Mouse (Mus musculus) lung, embryonic 15.5 days (tissue): ENCODE measurements around the gene Psmd9. TPM values are rescaled to one million over a fixed set of nuclear protein-coding genes. Genes with fewer than 3 reads are reported as not detected.

ENCODE experiments used
- ATAC-seq: fragments of 200-750 bp; cut with Nextera tagmentation; 2 replicates; pipeline ENCODE4 v1.8.0; 2017; ENCODE audit warnings: moderate number of reproducible peaks, borderline replicate concordance; ENCODE audit not compliant: low FRiP score, low TSS enrichment; ENCODE audit errors: extremely low read depth
- H3K27ac ChIP-seq: fragments of 300-500 bp; sonication (generic); 2 replicates; pipeline ENCODE4 v1.5.1; 2015; ENCODE audit warnings: moderate library complexity, mild to moderate bottlenecking, inconsistent platforms
- H3K27me3 ChIP-seq: fragments of 300-500 bp; sonication (generic); 2 replicates; pipeline ENCODE4 v1.6.1; 2015; ENCODE audit warnings: inconsistent platforms
- H3K36me3 ChIP-seq: fragments of 300-500 bp; sonication (generic); 2 replicates; pipeline ENCODE4 v1.6.1; 2015; ENCODE audit warnings: inconsistent platforms
- H3K4me1 ChIP-seq: fragments of 300-500 bp; sonication (generic); 2 replicates; pipeline ENCODE4 v1.6.1; 2015; ENCODE audit warnings: inconsistent platforms
- H3K4me2 ChIP-seq: fragments of 300-500 bp; sonication (generic); 2 replicates; pipeline ENCODE4 v1.6.1; 2015; ENCODE audit warnings: inconsistent platforms, mild to moderate bottlenecking, moderate library complexity
- H3K4me3 ChIP-seq: fragments of 300-500 bp; sonication (generic); 2 replicates; pipeline ENCODE4 v1.5.1; 2015; ENCODE audit warnings: mild to moderate bottlenecking, inconsistent platforms
- H3K9ac ChIP-seq: fragments of 300-500 bp; sonication (generic); 2 replicates; pipeline ENCODE4 v1.6.1; 2015; ENCODE audit warnings: inconsistent platforms
- H3K9me3 ChIP-seq: fragments of 300-500 bp; sonication (generic); 2 replicates; pipeline ENCODE4 v1.6.1; 2016; ENCODE audit warnings: inconsistent platforms
- WGBS: fragments of 180-500 bp; shearing (Covaris S2); methylation state at CpG from one replicate; pipeline ENCODE4 v1.1.7; 2015; 5-methylcytosine and 5-hydroxymethylcytosine counted together
- polyA plus RNA-seq: library from polyadenylated mRNA; unstranded; fragments of >200 nt; fragmentation: Nextera tagmentation; extraction: Ambion mirVana; gene quantifications from 2 replicates; pipeline ENCODE4 v1.2.1, GENCODE M21; 2015

Gene Psmd9
- polyA plus RNA-seq, 1 experiment from 2014 or later = 85.3 TPM

GRCm38 (mm10) chr5:123159866-123160265 lies 9.3 kb upstream of the Psmd9 start:
- no peak overlapping the region for H3K4me2 ChIP-seq
- no peak overlapping the region for H3K4me3 ChIP-seq
- H3K9ac ChIP-seq = no peak overlapping the region
- H3K9me3 ChIP-seq = no peaks in the 10 kb centered on the region
- 92% methylated on average over 15 of the region's 15 CpGs for WGBS
- no peak for ATAC-seq
- no peak overlapping the region for H3K27ac ChIP-seq
- H3K36me3 ChIP-seq = peaks cover 89% of the 10 kb centered on the region
- no peaks in the 10 kb centered on the region for H3K4me1 ChIP-seq
- no peaks in the 10 kb centered on the region for H3K27me3 ChIP-seq

GRCm38 (mm10) chr5:123160341-123160740 lies 8.9 kb upstream of the Psmd9 start:
- ATAC-seq = 0 out of 2 replicates have a peak, but pooled peaks have one; percentile 24
- no peaks in the 10 kb centered on the region for H3K9me3 ChIP-seq
- H3K36me3 ChIP-seq = peaks cover 89% of the 10 kb centered on the region
- no peak overlapping the region for H3K4me3 ChIP-seq
- whole genome bisulfite sequencing = 85% methylated on average over 15 of the region's 15 CpGs
- no peak overlapping the region for H3K27ac ChIP-seq
- no peak overlapping the region for H3K9ac ChIP-seq
- no peaks in the 10 kb centered on the region for H3K4me1 ChIP-seq
- H3K27me3 ChIP-seq = no peaks in the 10 kb centered on the region
- H3K4me2 ChIP-seq = no peak overlapping the region

- WGBS = 65% methylated on average over 9 of the region's 9 CpGs
- H3K27me3 ChIP-seq = no peaks in the 10 kb centered on the region
- H3K9me3 ChIP-seq = no peaks in the 10 kb centered on the region
- no peak overlapping the region for H3K4me2 ChIP-seq
- no peak overlapping the region for H3K27ac ChIP-seq
- ATAC-seq = no peak
- H3K4me1 ChIP-seq = no peaks in the 10 kb centered on the region
- H3K36me3 ChIP-seq = peaks cover 84% of the 10 kb centered on the region
- no peak overlapping the region for H3K4me3 ChIP-seq
- H3K9ac ChIP-seq = no peak overlapping the region
Observed at GRCm38 (mm10) chr5:123162942-123163341, 6.3 kb upstream of the Psmd9 start.

GRCm38 (mm10) chr5:123166437-123166836 lies 2.8 kb upstream of the Psmd9 start:
- WGBS = 81% methylated on average over 10 of the region's 10 CpGs
- no peak overlapping the region for H3K4me3 ChIP-seq
- no peak for ATAC-seq
- no peak overlapping the region for H3K9ac ChIP-seq
- no peak overlapping the region for H3K4me2 ChIP-seq
- H3K27me3 ChIP-seq = no peaks in the 10 kb centered on the region
- H3K9me3 ChIP-seq = no peaks in the 10 kb centered on the region
- peaks cover 5% of the 10 kb centered on the region for H3K4me1 ChIP-seq
- H3K27ac ChIP-seq = no peak overlapping the region
- peaks cover 49% of the 10 kb centered on the region for H3K36me3 ChIP-seq

GRCm38 (mm10) chr5:123167591-123167990 lies 1.6 kb upstream of the Psmd9 start:
- Histone ChIP-seq H3K4me3 (no peak overlapping the region), H3K4me1 (peaks cover 13% of the 10 kb centered on the region), H3K36me3 (peaks cover 38% of the 10 kb centered on the region), H3K9ac (no peak overlapping the region), H3K27ac (no peak overlapping the region), H3K27me3 (no peaks in the 10 kb centered on the region), H3K4me2 (no peak overlapping the region), H3K9me3 (no peaks in the 10 kb centered on the region)
- WGBS = 55% methylated on average over 5 of the region's 5 CpGs
- ATAC-seq = no peak

GRCm38 (mm10) chr5:123170365-123170764 lies 1.2 kb downstream of the Psmd9 start:
- H3K4me1 ChIP-seq = peaks cover 13% of the 10 kb centered on the region
- H3K4me2 ChIP-seq = no peak overlapping the region
- no peaks in the 10 kb centered on the region for H3K27me3 ChIP-seq
- H3K4me3 ChIP-seq = no peak overlapping the region
- 71% methylated on average over 9 of the region's 9 CpGs for WGBS
- peaks cover 15% of the 10 kb centered on the region for H3K36me3 ChIP-seq
- H3K9me3 ChIP-seq = no peaks in the 10 kb centered on the region
- ATAC-seq = no peak
- no peak overlapping the region for H3K27ac ChIP-seq
- no peak overlapping the region for H3K9ac ChIP-seq

- Histone ChIP-seq H3K4me1 (peaks cover 13% of the 10 kb centered on the region), H3K9me3 (no peaks in the 10 kb centered on the region), H3K27ac (no peak overlapping the region), H3K27me3 (no peaks in the 10 kb centered on the region), H3K4me3 (peak overlapping the region; percentile 21), H3K9ac (no peak overlapping the region), H3K4me2 (peak overlapping the region; percentile 59), H3K36me3 (peaks cover 1% of the 10 kb centered on the region; the same call in 1 of the 2 replicates)
- WGBS = 10% methylated on average over 22 of the region's 22 CpGs
- peak; percentile 83 for ATAC-seq
Observed at GRCm38 (mm10) chr5:123171646-123172350, 2.6 kb downstream of the Psmd9 start.

GRCm38 (mm10) chr5:123178792-123179191 lies 9.6 kb downstream of the Psmd9 start:
- no peak overlapping the region for H3K4me2 ChIP-seq
- H3K9me3 ChIP-seq = no peaks in the 10 kb centered on the region
- no peaks in the 10 kb centered on the region for H3K27me3 ChIP-seq
- 77% methylated on average over 5 of the region's 5 CpGs for WGBS
- H3K4me3 ChIP-seq = no peak overlapping the region
- no peak overlapping the region for H3K9ac ChIP-seq
- no peak for ATAC-seq
- no peaks in the 10 kb centered on the region for H3K4me1 ChIP-seq
- H3K36me3 ChIP-seq = no peaks in the 10 kb centered on the region
- H3K27ac ChIP-seq = no peak overlapping the region

GRCm38 (mm10) chr5:123180390-123180789 lies 11.2 kb downstream of the Psmd9 start:
- 87% methylated on average over 15 of the region's 15 CpGs for WGBS

GRCm38 (mm10) chr5:123181536-123181935 lies 12.3 kb downstream of the Psmd9 start:
- H3K4me3 ChIP-seq = no peak overlapping the region
- no peak; the same call in 1 of the 2 replicates for ATAC-seq
- no peak overlapping the region for H3K9ac ChIP-seq
- 76% methylated on average over 6 of the region's 6 CpGs for WGBS
- H3K27ac ChIP-seq = no peak overlapping the region
- no peak overlapping the region for H3K4me2 ChIP-seq
- H3K27me3 ChIP-seq = no peaks in the 10 kb centered on the region
- no peaks in the 10 kb centered on the region for H3K4me1 ChIP-seq
- H3K36me3 ChIP-seq = no peaks in the 10 kb centered on the region
- no peaks in the 10 kb centered on the region for H3K9me3 ChIP-seq

More at GRCm38 (mm10) chr5:123180390-123180789, 11.2 kb downstream of the Psmd9 start:
- H3K4me3 ChIP-seq = no peak overlapping the region
- H3K4me1 ChIP-seq = no peaks in the 10 kb centered on the region
- no peak overlapping the region for H3K9ac ChIP-seq
- no peak overlapping the region for H3K27ac ChIP-seq
- no peak overlapping the region for H3K4me2 ChIP-seq
- H3K9me3 ChIP-seq = no peaks in the 10 kb centered on the region
- H3K36me3 ChIP-seq = no peaks in the 10 kb centered on the region
- H3K27me3 ChIP-seq = no peaks in the 10 kb centered on the region
- no peak for ATAC-seq

GRCm38 (mm10) chr5:123182651-123183050 lies 13.4 kb downstream of the Psmd9 start, which contains the start of gene Hpd:
TSS of gene Hpd (minus strand) at chr5:123182727.
- H3K4me2 ChIP-seq = no peak within 1 kb of the TSS
- no peaks in the 10 kb centered on the region for H3K4me1 ChIP-seq
- ATAC-seq = no peak
- 69% methylated on average over 10 of the region's 10 CpGs for WGBS
- H3K27me3 ChIP-seq = no peaks in the 10 kb centered on the region
- no peak within 1 kb of the TSS for H3K27ac ChIP-seq
- H3K9me3 ChIP-seq = no peaks in the 10 kb centered on the region
- H3K36me3 ChIP-seq = no peaks in the 10 kb centered on the region
- no peak within 1 kb of the TSS for H3K9ac ChIP-seq
- H3K4me3 ChIP-seq = no peak within 1 kb of the TSS

GRCm38 (mm10) chr5:123185966-123186365 lies 16.8 kb downstream of the Psmd9 start:
- no peaks in the 10 kb centered on the region for H3K9me3 ChIP-seq
- H3K36me3 ChIP-seq = no peaks in the 10 kb centered on the region
- H3K4me2 ChIP-seq = no peak overlapping the region
- H3K9ac ChIP-seq = no peak overlapping the region
- ATAC-seq = no peak
- no peaks in the 10 kb centered on the region for H3K4me1 ChIP-seq
- 46% methylated on average over 6 of the region's 6 CpGs for WGBS
- H3K27me3 ChIP-seq = no peaks in the 10 kb centered on the region
- H3K27ac ChIP-seq = no peak overlapping the region
- H3K4me3 ChIP-seq = no peak overlapping the region
